Mouse (Mus musculus) myocyte (in vitro differentiated cells): ENCODE measurements around the gene Pno1. TPM values are rescaled to one million over a fixed set of nuclear protein-coding genes. Genes with fewer than 3 reads are reported as not detected.
A peak's percentile ranks its signal among the peaks of the same experiment; 100 is the strongest.

ENCODE experiments used
- H3K27me3 ChIP-seq: one replicate; pipeline ENCODE4 v1.6.1; 2011; ENCODE audit not compliant: control insufficient read depth, insufficient read depth, insufficient read length
- H3K36me3 ChIP-seq: one replicate; pipeline ENCODE4 v1.6.1; 2011; ENCODE audit not compliant: control insufficient read depth, insufficient read depth
- H3K4me2 ChIP-seq: one replicate; pipeline ENCODE4 v1.6.1; 2011; ENCODE audit warnings: low read depth, control low read depth
- H3K4me3 ChIP-seq: one replicate; pipeline ENCODE4 v1.5.1; 2011; ENCODE audit warnings: mild to moderate bottlenecking, control low read depth, moderate library complexity
- H3K79me2 ChIP-seq: one replicate; pipeline ENCODE4 v1.6.1; 2011; ENCODE audit not compliant: control insufficient read depth, insufficient read depth
- H3ac ChIP-seq: one replicate; pipeline ENCODE4 v1.6.1; 2011; ENCODE audit not compliant: control insufficient read depth, insufficient read length
- CEBPB ChIP-seq: IDR thresholded peaks from 2 replicates; pipeline ENCODE4 v1.6.1; 2011; ENCODE audit warnings: mild to moderate bottlenecking, moderate library complexity; ENCODE audit not compliant: poor library complexity, insufficient read depth, severe bottlenecking
- E2F4 ChIP-seq: IDR thresholded peaks from one replicate; pipeline ENCODE4 v1.6.1; 2011; ENCODE audit warnings: mild to moderate bottlenecking, control low read depth, moderate library complexity; ENCODE audit not compliant: insufficient read depth
- MAX ChIP-seq: IDR thresholded peaks from one replicate; pipeline ENCODE4 v1.6.1; 2011; ENCODE audit warnings: low read depth, mild to moderate bottlenecking, control low read depth
- MYOD1 ChIP-seq, 3 experiments: IDR thresholded peaks; one replicate each; pipeline ENCODE4 v1.6.1; 2011; ENCODE audit warnings: control low read depth in 2 of 3, low read depth in 2 of 3, mild to moderate bottlenecking in 2 of 3, moderate library complexity in 1 of 3; ENCODE audit not compliant: insufficient read length in 2 of 3, control insufficient read depth in 1 of 3
- MYOG ChIP-seq, 3 experiments: IDR thresholded peaks; one replicate each; pipeline ENCODE4 v1.6.1; 2011; ENCODE audit warnings: control low read depth in 2 of 3, low read depth in 2 of 3, mild to moderate bottlenecking in 2 of 3; ENCODE audit not compliant: insufficient read length in 2 of 3, control insufficient read depth in 1 of 3, insufficient read depth in 1 of 3
- POLR2A ChIP-seq: IDR thresholded peaks from one replicate; pipeline ENCODE4 v1.6.1; 2011; ENCODE audit warnings: low read depth, mild to moderate bottlenecking, control low read depth, moderate library complexity; ENCODE audit not compliant: insufficient read length
- POLR2AphosphoS2 ChIP-seq: IDR thresholded peaks from one replicate; pipeline ENCODE4 v1.6.1; 2011; ENCODE audit warnings: low read depth, control low read depth; ENCODE audit not compliant: insufficient read length
- REST ChIP-seq: IDR thresholded peaks from one replicate; pipeline ENCODE4 v1.6.1; 2011; ENCODE audit warnings: mild to moderate bottlenecking, control low read depth, moderate library complexity; ENCODE audit not compliant: insufficient read depth, insufficient read length
- SRF ChIP-seq: IDR thresholded peaks from one replicate; pipeline ENCODE4 v1.6.1; 2011; ENCODE audit warnings: low read depth; ENCODE audit not compliant: control insufficient read depth, insufficient read length
- TCF12 ChIP-seq: IDR thresholded peaks from one replicate; pipeline ENCODE4 v1.6.1; 2011; ENCODE audit warnings: mild to moderate bottlenecking, control low read depth; ENCODE audit not compliant: poor library complexity, insufficient read depth, severe bottlenecking
- TCF3 ChIP-seq: IDR thresholded peaks from one replicate; pipeline ENCODE4 v1.6.1; 2011; ENCODE audit warnings: low read depth, control low read depth; ENCODE audit not compliant: insufficient read length
- USF1 ChIP-seq: IDR thresholded peaks from one replicate; pipeline ENCODE4 v1.6.1; 2011; ENCODE audit warnings: low read depth, mild to moderate bottlenecking, control low read depth, moderate library complexity
- polyA plus RNA-seq: library from polyadenylated mRNA; unstranded; fragments of >200 nt; fragmentation: generic; extraction: Trizol; gene quantifications from one replicate; pipeline ENCODE4 v1.2.1, GENCODE M21; 2012; ENCODE audit warnings: missing spikeins

The Pno1 gene
- polyA plus RNA-seq, 1 experiment = 35.7 TPM

GRCm38 (mm10) chr11:17212903-17213509, 1.6 kb upstream of the Pno1 start:
- no peaks in the 10 kb centered on the region for H3K27me3 ChIP-seq
- no peak for TF ChIP-seq USF1
- no peak for TF ChIP-seq MAX
- no peak for TF ChIP-seq REST
- TF ChIP-seq E2F4 = no peak
- no peak for TF ChIP-seq POLR2A
- TF ChIP-seq TCF3 = no peak
- TF ChIP-seq MYOD1 (IDR thresholded peaks at IDR 0.05; ENCODE audit: control insufficient read depth in 1 of 3, insufficient read length in 2 of 3, low read depth in 2 of 3) = no peak
- TF ChIP-seq SRF = no peak
- TF ChIP-seq CEBPB = no peak
- H3K79me2 ChIP-seq = peaks cover 34% of the 10 kb centered on the region
- H3ac ChIP-seq = no peak overlapping the region
- H3K36me3 ChIP-seq = no peaks in the 10 kb centered on the region
- peak overlapping the region; percentile 48 for H3K4me3 ChIP-seq
- H3K4me2 ChIP-seq = peak overlapping the region; percentile 90

GRCm38 (mm10) chr11:17212141-17212495, 750 bp upstream of the Pno1 start:
- Histone ChIP-seq H3K79me2 (peaks cover 34% of the 10 kb centered on the region), H3ac (peak overlapping the region; percentile 65), H3K27me3 (no peaks in the 10 kb centered on the region), H3K4me2 (peak overlapping the region; percentile 90), H3K4me3 (peak overlapping the region; percentile 48), H3K36me3 (no peaks in the 10 kb centered on the region)
- TF ChIP-seq MAX (no peak), E2F4 (no peak)

- H3K4me3 ChIP-seq = no peak overlapping the region
- no peaks in the 10 kb centered on the region for H3K79me2 ChIP-seq
- no peak overlapping the region for H3ac ChIP-seq
- TF ChIP-seq MAX (no peak), REST (no peak), TCF3 (no peak), USF1 (no peak), MYOG (IDR thresholded peaks at IDR 0.05; ENCODE audit: control insufficient read depth in 1 of 3, insufficient read depth in 1 of 3, insufficient read length in 2 of 3, low read depth in 2 of 3) (no peak), POLR2A (no peak), SRF (no peak), CEBPB (no peak), POLR2AphosphoS2 (no peak), E2F4 (no peak), TCF12 (no peak), MYOD1 (IDR thresholded peaks at IDR 0.05; ENCODE audit: control insufficient read depth in 1 of 3, insufficient read length in 2 of 3, low read depth in 2 of 3) (no peak)
- no peak overlapping the region for H3K4me2 ChIP-seq
- no peaks in the 10 kb centered on the region for H3K27me3 ChIP-seq
- H3K36me3 ChIP-seq = peaks cover 52% of the 10 kb centered on the region
These were observed 8.9 kb downstream of the Pno1 start for GRCm38 (mm10) chr11:17202481-17202880.

- Histone ChIP-seq H3K36me3 (peaks cover 56% of the 10 kb centered on the region), H3K4me2 (no peak overlapping the region), H3ac (no peak overlapping the region)
These were observed 10.4 kb downstream of the Pno1 start for GRCm38 (mm10) chr11:17200936-17201335.

GRCm38 (mm10) chr11:17199840-17200501, 11.4 kb downstream of the Pno1 start:
- no peak for TF ChIP-seq TCF3
- no peak for TF ChIP-seq MYOG (IDR thresholded peaks at IDR 0.05; ENCODE audit: control insufficient read depth in 1 of 3, insufficient read depth in 1 of 3, insufficient read length in 2 of 3, low read depth in 2 of 3)
- TF ChIP-seq MAX = no peak
- no peak for TF ChIP-seq USF1
- no peak for TF ChIP-seq SRF
- TF ChIP-seq POLR2A = no peak
- TF ChIP-seq REST = no peak
- TF ChIP-seq E2F4 = no peak
- Histone ChIP-seq H3ac (no peak overlapping the region), H3K4me2 (no peak overlapping the region), H3K27me3 (no peaks in the 10 kb centered on the region), H3K36me3 (peaks cover 61% of the 10 kb centered on the region), H3K79me2 (no peaks in the 10 kb centered on the region), H3K4me3 (no peak overlapping the region)

More at GRCm38 (mm10) chr11:17200936-17201335, 10.4 kb downstream of the Pno1 start:
- Histone ChIP-seq H3K27me3 (no peaks in the 10 kb centered on the region), H3K79me2 (no peaks in the 10 kb centered on the region), H3K4me3 (no peak overlapping the region)
- TF ChIP-seq SRF = no peak
- no peak for TF ChIP-seq USF1
- TF ChIP-seq MAX = no peak
- TF ChIP-seq E2F4 = no peak
- no peak for TF ChIP-seq TCF12
- no peak for TF ChIP-seq POLR2A
- no peak for TF ChIP-seq MYOG (IDR thresholded peaks at IDR 0.05; ENCODE audit: control insufficient read depth in 1 of 3, insufficient read depth in 1 of 3, insufficient read length in 2 of 3, low read depth in 2 of 3)
- TF ChIP-seq MYOD1 (IDR thresholded peaks at IDR 0.05; ENCODE audit: control insufficient read depth in 1 of 3, insufficient read length in 2 of 3, low read depth in 2 of 3) = no peak
- TF ChIP-seq TCF3 = no peak
- TF ChIP-seq CEBPB = no peak
- no peak for TF ChIP-seq POLR2AphosphoS2
- TF ChIP-seq REST = no peak
